Mouse (Mus musculus) embryonic facial prominence, embryonic 11.5 days (tissue): Measurements from ENCODE around the gene Gm21970. TPM values are rescaled to one million over a fixed set of nuclear protein-coding genes. Genes with fewer than 3 reads are reported as not detected.

ENCODE experiments used
- ATAC-seq: fragments of 200-750 bp; cut with Nextera tagmentation; replicated peaks from 2 replicates; pipeline ENCODE4 v1.8.0; 2017; ENCODE audit warnings: low read depth; ENCODE audit not compliant: insufficient number of reproducible peaks, low FRiP score, low TSS enrichment
- DNase-seq: peaks from one replicate; pipeline ENCODE4 v3.0.0-alpha.2; 2015; ENCODE audit warnings: low spot score
- H3K27ac ChIP-seq: fragments of 300-500 bp; sonication (generic); replicated peaks from 2 replicates; pipeline ENCODE4 v1.5.1; 2014; ENCODE audit warnings: mild to moderate bottlenecking, low read depth, low read length, control low read depth
- H3K27me3 ChIP-seq: fragments of 300-500 bp; sonication (generic); 2 replicates; pipeline ENCODE4 v1.6.1; 2014; ENCODE audit warnings: mild to moderate bottlenecking, low read length, moderate library complexity, mixed read lengths; ENCODE audit not compliant: control insufficient read depth, insufficient read depth
- H3K36me3 ChIP-seq: fragments of 300-500 bp; sonication (generic); replicated peaks from 2 replicates; pipeline ENCODE4 v1.6.1; 2014; ENCODE audit warnings: low read depth, mild to moderate bottlenecking, low read length, moderate library complexity, mixed read lengths; ENCODE audit not compliant: control insufficient read depth, insufficient read depth
- H3K4me1 ChIP-seq: fragments of 300-500 bp; sonication (generic); 2 replicates; pipeline ENCODE4 v1.6.1; 2014; ENCODE audit warnings: low read length, mixed read lengths; ENCODE audit not compliant: control insufficient read depth, insufficient read depth
- H3K4me2 ChIP-seq: fragments of 300-500 bp; sonication (generic); 2 replicates; pipeline ENCODE4 v1.6.1; 2014; ENCODE audit warnings: low read depth, mild to moderate bottlenecking, control low read depth, low read length, moderate library complexity
- H3K4me3 ChIP-seq: fragments of 300-500 bp; sonication (generic); 2 replicates; pipeline ENCODE4 v1.5.1; 2014; ENCODE audit warnings: low read depth, low read length, control low read depth
- H3K9ac ChIP-seq: fragments of 300-500 bp; sonication (generic); replicated peaks from 2 replicates; pipeline ENCODE4 v1.6.1; 2014; ENCODE audit warnings: mild to moderate bottlenecking, control low read depth, low read length
- H3K9me3 ChIP-seq: fragments of 300-500 bp; sonication (generic); replicated peaks from 2 replicates; pipeline ENCODE4 v1.6.1; 2016; ENCODE audit warnings: mild to moderate bottlenecking, low read length, inconsistent platforms, mixed read lengths; ENCODE audit not compliant: control insufficient read depth
- WGBS: fragments of 180-500 bp; shearing (Covaris S2); extraction: QIAGEN DNeasy Blood & Tissue Kit; methylation state at CpG from one replicate; pipeline ENCODE4 v1.1.7; 2014; 5-methylcytosine and 5-hydroxymethylcytosine counted together
- polyA plus RNA-seq: library from polyadenylated mRNA; unstranded; fragments of >200 nt; fragmentation: Nextera tagmentation; extraction: Ambion mirVana; gene quantifications from 2 replicates; pipeline ENCODE4 v1.2.1, GENCODE M21; 2014

The Gm21970 gene
- polyA plus RNA-seq, 1 experiment from 2014 or later: not detected

GRCm38 (mm10) chr16:91374253-91374634, 17.3 kb upstream of the Gm21970 start:
- Histone ChIP-seq H3K4me3 (no peak overlapping the region; the same call in 1 of the 2 replicates), H3K4me1 (no peaks in the 10 kb centered on the region), H3K36me3 (no peaks in the 10 kb centered on the region), H3K9ac (no peak overlapping the region), H3K9me3 (no peaks in the 10 kb centered on the region), H3K4me2 (no peak overlapping the region), H3K27me3 (no peaks in the 10 kb centered on the region), H3K27ac (no peak overlapping the region)
- ATAC-seq (no peak), DNase-seq (no peak)
- WGBS: 86% methylated on average over 3 of the region's 3 CpGs

- WGBS: 96% methylated on average over 10 of the region's 10 CpGs
- Histone ChIP-seq H3K9ac (no peak overlapping the region), H3K9me3 (no peaks in the 10 kb centered on the region), H3K4me1 (no peaks in the 10 kb centered on the region), H3K36me3 (no peaks in the 10 kb centered on the region), H3K4me2 (no peak overlapping the region), H3K27me3 (no peaks in the 10 kb centered on the region), H3K4me3 (no peak overlapping the region), H3K27ac (no peak overlapping the region)
- ATAC-seq (no peak), DNase-seq (no peak)
Observed at GRCm38 (mm10) chr16:91376701-91377100, 14.8 kb upstream of the Gm21970 start.

- Histone ChIP-seq H3K4me2 (no peak overlapping the region), H3K4me1 (no peaks in the 10 kb centered on the region), H3K9me3 (no peaks in the 10 kb centered on the region), H3K36me3 (no peaks in the 10 kb centered on the region; the same call in 1 of the 2 replicates), H3K27me3 (no peaks in the 10 kb centered on the region), H3K9ac (0 out of 2 replicates have a peak overlapping the region, but pooled peaks have one; percentile 23), H3K4me3 (no peak overlapping the region), H3K27ac (no peak overlapping the region)
- ATAC-seq (no peak), DNase-seq (peak; percentile 35)
- WGBS: 23% methylated on average over 17 of the region's 17 CpGs
Observed at GRCm38 (mm10) chr16:91378431-91378986, 13.0 kb upstream of the Gm21970 start.

- no peaks in the 10 kb centered on the region; the same call in 1 of the 2 replicates for H3K36me3 ChIP-seq
- 0 out of 2 replicates have a peak overlapping the region, but pooled peaks have one; percentile 23 for H3K9ac ChIP-seq
- H3K9me3 ChIP-seq: no peaks in the 10 kb centered on the region
- no peak overlapping the region for H3K4me3 ChIP-seq
- DNase-seq (no peak), ATAC-seq (peak; percentile 54; the same call in 1 of the 2 replicates)
- H3K27ac ChIP-seq: no peak overlapping the region
- no peak overlapping the region for H3K4me2 ChIP-seq
- H3K27me3 ChIP-seq: no peaks in the 10 kb centered on the region
- 18% methylated on average over 9 of the region's 9 CpGs for WGBS
- no peaks in the 10 kb centered on the region for H3K4me1 ChIP-seq
Observed at GRCm38 (mm10) chr16:91378991-91379390, 12.5 kb upstream of the Gm21970 start.

GRCm38 (mm10) chr16:91379412-91379811, 12.1 kb upstream of the Gm21970 start:
- ATAC-seq: no peak

GRCm38 (mm10) chr16:91380151-91380550, 11.4 kb upstream of the Gm21970 start:
- Histone ChIP-seq H3K4me2 (no peak overlapping the region), H3K4me1 (no peaks in the 10 kb centered on the region), H3K4me3 (no peak overlapping the region), H3K27me3 (no peaks in the 10 kb centered on the region), H3K9me3 (no peaks in the 10 kb centered on the region), H3K9ac (no peak overlapping the region), H3K27ac (no peak overlapping the region), H3K36me3 (peaks cover 2% of the 10 kb centered on the region)
- no peak for DNase-seq
- no peak for ATAC-seq
- 82% methylated on average over 5 of the region's 5 CpGs for WGBS

More at GRCm38 (mm10) chr16:91379412-91379811, 12.1 kb upstream of the Gm21970 start:
- Histone ChIP-seq H3K4me1 (no peaks in the 10 kb centered on the region), H3K9ac (no peak overlapping the region), H3K27ac (no peak overlapping the region), H3K27me3 (no peaks in the 10 kb centered on the region), H3K4me2 (no peak overlapping the region), H3K4me3 (no peak overlapping the region), H3K36me3 (peaks cover 2% of the 10 kb centered on the region), H3K9me3 (no peaks in the 10 kb centered on the region)
- no peak for DNase-seq
- 28% methylated on average over 3 of the region's 3 CpGs for WGBS

GRCm38 (mm10) chr16:91381606-91382005, 9.9 kb upstream of the Gm21970 start:
- ATAC-seq: no peak
- H3K4me1 ChIP-seq: no peaks in the 10 kb centered on the region
- 79% methylated on average over 4 of the region's 4 CpGs for WGBS
- H3K27ac ChIP-seq: no peak overlapping the region
- no peak for DNase-seq
- peaks cover 2% of the 10 kb centered on the region for H3K36me3 ChIP-seq
- no peak overlapping the region for H3K4me2 ChIP-seq
- H3K4me3 ChIP-seq: no peak overlapping the region
- no peaks in the 10 kb centered on the region for H3K27me3 ChIP-seq
- no peaks in the 10 kb centered on the region for H3K9me3 ChIP-seq
- no peak overlapping the region for H3K9ac ChIP-seq

- H3K36me3 ChIP-seq: peaks cover 2% of the 10 kb centered on the region
Observed at GRCm38 (mm10) chr16:91382261-91382790, 9.2 kb upstream of the Gm21970 start.

More at GRCm38 (mm10) chr16:91382261-91382790, 9.2 kb upstream of the Gm21970 start:
- ATAC-seq: no peak
- no peak overlapping the region for H3K27ac ChIP-seq
- H3K4me2 ChIP-seq: no peak overlapping the region
- no peak overlapping the region for H3K9ac ChIP-seq
- H3K9me3 ChIP-seq: no peaks in the 10 kb centered on the region
- no peaks in the 10 kb centered on the region for H3K27me3 ChIP-seq
- H3K4me3 ChIP-seq: no peak overlapping the region
- H3K4me1 ChIP-seq: no peaks in the 10 kb centered on the region
- WGBS: 82% methylated on average over 9 of the region's 9 CpGs
- DNase-seq: no peak
